Mouse (Mus musculus) effector memory CD4-positive, alpha-beta T cell, adult 7 months (primary cell): ENCODE measurements around the gene Psmd14. TPM values are rescaled to one million over a fixed set of nuclear protein-coding genes. Genes with fewer than 3 reads are reported as not detected.

Source experiments
- polyA plus RNA-seq: library from polyadenylated mRNA; unstranded; fragments of 100-300 nt; shearing (Covaris generic); gene quantifications from one replicate; pipeline ENCODE4 v1.2.1, GENCODE M21; 2017

Gene Psmd14
- polyA plus RNA-seq, result 124 TPM

DNA sequence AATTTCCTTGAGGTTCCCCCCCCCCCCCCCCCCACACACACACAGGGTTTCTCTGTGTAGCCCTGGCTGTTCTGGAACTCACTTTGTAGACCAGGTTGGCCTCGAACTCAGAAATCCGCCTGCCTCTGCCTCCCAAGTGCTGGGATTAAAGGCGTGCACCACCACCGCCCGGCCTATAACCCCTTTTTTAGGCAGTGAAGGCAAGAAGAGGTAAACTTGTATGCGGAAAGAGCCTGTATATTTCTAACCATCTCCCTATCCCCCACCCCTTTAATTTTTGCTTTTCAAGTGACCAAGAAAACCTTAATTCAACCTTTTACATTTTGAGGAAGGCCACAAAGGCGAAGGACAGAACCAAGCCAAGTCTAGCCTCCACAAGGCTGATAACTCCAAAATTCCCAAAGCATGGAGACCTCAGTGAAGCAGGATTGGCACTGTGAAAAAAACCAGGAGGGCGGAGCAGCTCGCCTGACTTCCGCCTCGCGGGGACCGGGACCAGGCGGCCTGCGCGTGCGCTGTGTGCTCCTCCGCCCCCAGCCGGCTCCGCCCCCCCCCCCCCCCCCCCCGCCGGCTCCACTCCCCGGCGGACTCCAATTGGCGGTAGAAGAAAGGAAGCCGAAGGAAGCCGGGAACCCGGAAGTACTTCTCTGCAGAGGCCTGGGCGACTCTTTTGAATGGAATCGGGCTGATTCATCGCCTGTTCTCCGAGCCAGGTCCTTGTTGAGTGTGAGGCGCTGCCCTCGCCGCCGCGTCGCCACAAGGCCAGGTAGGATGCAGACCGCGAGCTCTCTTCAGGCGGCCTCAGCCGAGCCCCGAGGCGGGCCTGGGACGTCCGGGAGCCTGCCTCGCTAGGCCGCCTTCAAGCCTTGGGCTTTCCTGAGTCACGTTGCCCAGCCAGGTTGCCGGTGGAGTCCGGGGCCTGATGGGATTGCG is at the start of gene Psmd14:
Psmd14 (plus strand) TSS at position 587 of the 933 bp plus-strand sequence.

DNA sequence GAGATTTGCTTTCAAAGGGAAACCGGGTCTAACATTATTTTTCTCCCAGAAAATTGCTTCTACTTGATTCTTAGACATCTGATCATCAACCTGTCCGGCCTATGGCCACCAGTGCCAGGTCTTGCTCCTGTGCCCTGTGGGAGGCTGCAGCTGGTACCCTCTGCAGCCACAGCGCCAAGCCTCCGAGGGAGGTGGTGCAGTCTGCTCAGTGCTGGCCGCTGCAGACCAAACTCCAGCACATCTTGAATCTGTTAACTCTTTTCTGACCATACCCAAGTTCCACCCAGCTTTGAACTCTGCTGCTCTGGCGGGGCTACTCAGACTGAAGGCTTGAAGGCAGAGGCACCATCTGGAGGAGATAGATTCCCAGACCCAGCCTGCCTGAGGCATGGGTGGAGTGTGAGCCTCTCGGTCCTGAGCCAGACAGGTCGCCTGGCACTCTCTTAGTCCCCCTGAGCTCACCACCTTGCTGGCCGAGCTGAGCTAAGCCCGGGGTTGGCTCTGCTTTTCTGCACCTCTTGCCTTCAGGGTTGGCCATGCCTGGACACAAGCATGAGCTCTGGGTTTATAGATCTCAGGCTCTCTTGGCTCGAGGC is 91.3 kb downstream of the Psmd14 start, which contains the start of gene Tbr1:
Tbr1 (plus strand) TSS at position 275 of the 596 bp plus-strand sequence.

Other genes with a start within 250 kb of the Psmd14 start
- 132 TPM for gene Tank, start 133.1 kb upstream of the Psmd14 start, polyA plus RNA-seq
- gene Tbr1, start 91.2 kb downstream of the Psmd14 start, polyA plus RNA-seq, result not detected